Mouse (Mus musculus): ENCODE measurements at regions not wholly inside any gene's neighbourhood (a gene's known extent, or its start where the extent isn't known, plus 50 kb on each side); places are given as distances from the start of the nearest gene placed in this dataset.

DNA sequence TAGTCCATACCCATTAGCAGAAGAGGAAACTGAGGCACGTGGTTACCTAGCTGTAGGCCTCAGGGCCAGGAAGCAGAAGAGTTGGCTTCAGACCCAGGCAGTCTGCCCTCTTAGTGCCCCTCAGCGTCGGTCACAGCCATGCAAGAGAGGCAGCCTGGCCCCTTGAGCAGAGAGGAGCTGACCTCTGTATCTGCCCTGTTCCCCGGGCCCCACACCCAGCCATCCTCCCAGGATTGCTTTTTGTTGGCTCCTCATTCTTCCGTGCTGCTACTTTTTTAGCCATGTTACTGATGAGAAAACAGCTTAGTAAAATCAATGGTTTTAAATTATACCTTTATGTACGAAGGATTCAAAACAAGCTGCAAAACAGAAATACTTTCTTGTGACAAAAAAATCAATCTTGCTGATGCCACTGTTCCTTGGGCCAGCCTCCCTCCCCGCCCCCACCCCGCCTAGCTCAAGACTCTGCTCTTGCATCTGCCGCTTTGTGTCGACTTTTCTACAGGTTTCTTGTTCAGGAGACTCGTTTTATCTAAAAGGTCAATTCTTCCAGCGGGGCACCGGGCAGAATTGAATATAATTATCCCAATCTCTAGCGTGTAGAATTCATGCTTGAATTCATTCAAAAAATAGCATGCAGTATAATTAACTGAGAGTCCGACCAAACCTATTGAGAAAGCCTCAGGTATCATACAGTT is 70.8 kb downstream of the Sall1 start:
- no peak for DNase-seq (ENCODE audit: low spot score in 2 of 2)

DNA sequence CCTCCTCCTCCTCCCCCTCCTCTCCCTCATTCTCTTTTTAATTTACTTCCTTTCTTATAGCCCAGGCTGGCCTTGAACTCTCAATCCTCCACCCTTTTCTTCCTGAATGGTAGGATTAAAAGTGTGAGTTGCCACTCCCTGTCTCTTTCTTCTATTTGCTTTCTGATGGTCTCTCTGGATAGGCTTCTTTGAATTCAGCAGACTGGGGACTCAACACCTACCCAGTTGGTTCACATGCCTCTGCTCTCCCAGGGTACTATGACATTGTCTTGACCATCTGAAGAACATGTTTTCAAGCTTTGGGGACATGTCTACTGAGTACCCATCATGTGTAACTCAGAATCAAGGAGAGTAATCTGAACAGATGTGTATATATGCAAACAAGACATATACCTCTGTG is 85.1 kb downstream of the Sall1 start:
- no peak for DNase-seq (ENCODE audit: low spot score in 2 of 2)

DNA sequence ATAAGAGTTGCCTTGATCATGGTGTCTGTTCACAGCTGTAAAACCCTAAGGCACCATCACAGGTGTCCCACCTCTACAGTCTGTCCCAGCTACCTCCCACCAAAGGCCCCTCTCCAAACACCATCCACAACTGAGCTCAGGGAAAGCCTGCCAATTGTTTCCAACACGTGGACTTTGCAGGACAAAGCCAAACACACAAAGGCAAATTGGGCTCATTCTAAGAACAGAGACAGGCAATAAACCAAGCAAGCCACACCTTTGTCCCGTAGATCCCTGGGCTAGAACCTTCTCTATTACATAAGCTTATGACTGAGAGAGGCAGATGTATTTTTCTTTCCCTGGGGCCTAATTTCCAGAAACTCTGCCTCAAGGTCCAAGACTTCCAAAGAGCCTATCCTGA is 90.8 kb downstream of the Sall1 start:
- no peak for DNase-seq (ENCODE audit: low spot score in 2 of 2)

DNA sequence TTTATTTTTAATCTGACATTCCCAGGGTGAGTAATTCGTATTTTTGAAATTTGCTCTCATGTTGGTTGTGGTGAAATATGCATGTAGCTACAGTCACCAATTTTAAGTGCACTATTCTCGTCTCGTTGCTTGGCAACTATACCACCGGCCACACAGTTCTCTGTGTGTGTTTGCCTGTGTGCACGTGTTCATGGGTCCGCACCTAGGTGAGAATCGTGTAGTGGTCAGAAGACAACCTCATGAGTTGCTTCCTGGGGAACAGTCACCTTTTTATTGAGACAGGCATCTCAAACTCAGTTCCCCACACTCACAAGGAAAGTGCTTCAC is 92.2 kb downstream of the Sall1 start:
- no peak for DNase-seq (ENCODE audit: low spot score in 2 of 2)

DNA sequence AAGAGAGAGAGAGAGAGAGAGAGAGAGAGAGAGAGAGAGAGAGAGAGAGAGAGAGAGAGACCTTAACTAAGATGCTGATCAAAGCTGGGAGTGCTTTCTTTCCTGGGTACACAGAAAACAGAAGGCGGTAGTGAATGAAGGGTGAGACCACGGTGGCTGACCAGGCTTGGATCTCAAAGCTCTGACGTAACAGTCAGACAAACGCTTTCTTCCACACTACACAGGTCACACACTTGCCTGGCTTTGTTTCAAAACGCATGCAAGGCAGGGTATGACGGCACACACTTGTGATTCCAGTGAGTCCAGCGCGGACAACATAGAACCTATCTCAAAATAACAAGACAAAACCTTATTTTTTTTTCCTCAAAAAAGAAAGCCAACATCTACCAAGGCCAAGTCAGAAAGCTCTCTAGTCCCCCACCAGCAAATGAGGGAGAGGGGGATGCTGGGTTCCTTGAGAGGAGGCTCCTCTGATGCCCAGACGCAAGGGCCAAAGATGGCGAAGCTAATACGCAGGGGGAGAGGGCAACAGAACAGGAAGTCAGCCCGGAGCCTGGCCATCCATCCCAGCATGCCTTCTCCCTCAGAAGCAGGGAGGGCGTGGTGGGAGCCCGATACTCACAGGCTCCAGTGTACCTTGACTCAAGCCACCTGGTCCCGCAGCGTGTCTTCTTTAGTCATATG is 92.7 kb downstream of the Sall1 start:
- DNase-seq (ENCODE audit: low spot score in 2 of 2) = no peak

DNA sequence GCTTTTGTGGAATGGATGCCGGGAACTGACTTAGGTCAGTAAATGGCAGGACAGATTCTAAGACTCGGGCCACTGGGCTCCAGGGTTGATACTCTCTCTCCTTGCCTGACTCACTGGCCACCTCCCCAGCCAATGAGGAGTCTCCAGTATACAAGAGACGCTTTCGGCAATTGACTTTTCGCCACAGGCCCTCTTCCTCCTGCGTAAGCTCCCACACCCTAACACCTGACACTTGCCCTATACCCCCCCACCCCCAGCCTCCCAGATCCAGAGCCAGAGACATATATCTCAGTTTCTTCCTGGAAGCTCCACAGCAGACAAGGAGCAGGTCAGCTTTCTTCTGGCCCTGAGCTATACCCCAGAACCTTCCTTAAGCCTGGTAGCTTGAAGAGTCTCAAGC is 94.0 kb downstream of the Sall1 start:
- DNase-seq (ENCODE audit: low spot score in 2 of 2) = no peak

DNA sequence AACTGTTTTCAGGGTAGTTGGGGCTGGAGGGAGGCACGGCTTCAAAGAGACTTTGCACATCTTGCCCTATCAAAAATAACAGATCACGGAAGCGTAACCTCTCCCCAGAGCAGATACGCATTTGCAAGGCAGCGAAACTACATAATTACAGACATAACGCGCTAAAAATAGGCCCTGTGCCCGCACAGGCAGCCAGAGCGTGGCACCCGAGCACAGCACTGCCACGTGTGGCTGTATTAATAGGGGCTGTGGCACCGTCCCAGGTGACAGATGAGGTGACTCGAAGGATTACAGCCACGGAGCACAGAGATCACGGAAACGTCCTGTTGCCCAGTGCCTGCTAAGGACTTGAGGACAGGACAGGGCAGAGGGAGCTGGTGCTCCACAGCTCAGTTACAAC is 95.0 kb downstream of the Sall1 start:
- no peak for DNase-seq (ENCODE audit: low spot score in 2 of 2)

DNA sequence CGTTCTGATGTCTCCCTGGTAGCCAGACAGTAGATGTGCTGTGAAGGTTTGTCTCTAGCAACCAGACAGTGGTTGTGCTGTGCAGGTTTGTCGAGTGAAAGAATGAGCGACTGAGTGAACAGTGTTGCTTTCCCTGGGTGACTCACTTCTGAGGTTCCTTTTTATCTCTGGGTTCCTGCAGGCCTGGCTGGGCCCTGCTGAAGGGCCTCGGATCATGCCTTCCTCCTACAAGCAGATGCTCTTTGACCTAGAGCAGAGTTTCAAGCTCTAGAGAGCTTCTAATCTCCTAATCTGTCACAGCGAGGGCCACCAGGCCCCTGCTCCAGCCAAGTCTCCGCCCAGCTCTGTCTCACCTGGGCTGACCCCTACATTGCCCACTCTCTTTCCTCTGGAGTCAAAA is 95.6 kb downstream of the Sall1 start:
- no peak for DNase-seq (ENCODE audit: low spot score in 2 of 2)

DNA sequence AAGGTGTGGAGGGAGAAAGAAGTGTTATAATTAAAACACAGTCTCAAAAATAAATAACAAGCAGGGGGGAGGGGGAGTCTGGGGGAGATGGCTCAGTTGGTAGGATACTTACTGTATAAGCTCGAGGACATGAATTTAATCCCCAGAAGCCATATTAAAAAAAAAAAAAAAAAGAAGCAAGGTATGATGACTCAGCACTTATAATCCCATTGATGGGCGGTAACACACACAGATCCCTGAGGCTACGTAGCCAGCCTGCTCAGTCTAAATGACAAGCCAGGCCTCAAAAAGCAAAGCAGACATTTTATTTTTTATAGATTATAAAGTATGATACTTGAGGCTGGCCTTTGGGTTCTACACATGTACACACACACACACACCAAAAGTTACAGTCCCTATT is 96.6 kb downstream of the Sall1 start:
- no peak for DNase-seq (ENCODE audit: low spot score in 2 of 2)

DNA sequence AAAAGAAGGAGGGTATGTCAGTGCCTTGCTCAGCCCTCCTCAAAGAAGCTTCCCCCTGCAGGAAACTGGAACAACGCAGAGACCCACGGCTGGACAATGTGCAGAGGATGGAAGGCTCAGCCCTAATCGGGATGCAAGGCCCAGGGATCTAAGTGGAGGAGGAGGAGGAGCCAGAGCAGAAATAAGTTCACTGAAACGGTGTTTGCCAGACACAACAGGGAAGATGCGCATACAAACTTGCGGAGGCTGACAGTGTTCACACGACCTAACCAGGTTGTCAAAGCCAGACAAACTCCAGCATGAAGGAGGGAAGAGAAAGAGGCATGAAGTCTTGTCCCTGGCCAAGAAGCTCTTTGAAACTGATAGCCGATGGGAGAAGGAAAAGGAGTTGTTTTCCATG is 98.3 kb downstream of the Sall1 start:
- DNase-seq (ENCODE audit: low spot score in 2 of 2) = no peak

DNA sequence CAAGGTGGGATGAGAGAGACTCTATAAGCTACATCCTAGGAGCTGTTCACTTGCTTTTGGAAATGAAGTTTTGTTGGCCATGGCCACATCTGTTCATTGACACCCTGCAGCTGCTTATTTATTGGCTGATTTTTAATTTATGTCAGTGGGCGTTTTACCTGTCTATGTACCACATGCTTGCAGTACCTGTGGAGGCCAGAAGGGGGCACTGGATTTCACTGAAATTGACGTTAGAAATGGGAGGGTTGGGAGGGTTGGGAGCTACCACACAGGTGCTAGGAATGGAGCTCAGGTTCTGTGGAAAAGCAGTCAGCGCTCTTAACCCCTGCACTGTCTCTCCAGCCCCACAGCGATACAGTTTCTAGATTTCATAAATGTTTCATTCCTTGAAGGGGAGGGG is 99.9 kb downstream of the Sall1 start:
- peak in 1 of 2 experiments; percentile 30 for DNase-seq (ENCODE audit: low spot score in 2 of 2)

DNA sequence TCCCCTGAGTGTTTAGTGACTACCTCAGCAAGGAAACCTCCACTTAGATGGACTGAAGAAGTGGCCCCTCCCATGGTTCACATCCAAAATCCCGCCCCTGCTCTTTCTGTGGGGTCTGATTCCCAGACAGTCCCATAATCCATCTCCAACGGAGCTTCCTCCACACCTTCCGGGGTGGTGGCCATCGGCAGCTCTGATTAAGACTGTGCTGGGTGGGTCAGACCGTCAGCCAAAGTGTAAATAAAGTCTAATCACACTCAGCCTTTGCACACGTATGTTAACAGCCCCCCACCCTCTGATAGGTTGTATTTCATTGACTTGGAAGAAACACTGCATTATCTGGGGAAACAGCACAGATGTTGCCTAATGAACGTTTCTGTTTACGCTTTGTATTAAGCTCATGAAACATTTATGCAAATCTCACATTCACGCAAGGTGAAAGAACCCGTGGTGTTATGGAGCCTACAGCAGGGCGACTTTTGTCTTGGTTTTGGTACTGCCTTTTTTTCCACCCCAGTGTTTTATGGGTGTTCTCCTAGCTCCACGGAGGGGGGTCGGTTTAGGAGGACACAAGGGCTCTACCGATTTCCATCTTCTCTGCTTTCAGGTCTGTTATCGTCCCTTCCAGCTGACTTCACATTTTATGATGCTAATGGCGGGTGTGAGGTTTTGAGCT is 104.8 kb downstream of the Sall1 start:
- no peak for DNase-seq (ENCODE audit: low spot score in 2 of 2)

DNA sequence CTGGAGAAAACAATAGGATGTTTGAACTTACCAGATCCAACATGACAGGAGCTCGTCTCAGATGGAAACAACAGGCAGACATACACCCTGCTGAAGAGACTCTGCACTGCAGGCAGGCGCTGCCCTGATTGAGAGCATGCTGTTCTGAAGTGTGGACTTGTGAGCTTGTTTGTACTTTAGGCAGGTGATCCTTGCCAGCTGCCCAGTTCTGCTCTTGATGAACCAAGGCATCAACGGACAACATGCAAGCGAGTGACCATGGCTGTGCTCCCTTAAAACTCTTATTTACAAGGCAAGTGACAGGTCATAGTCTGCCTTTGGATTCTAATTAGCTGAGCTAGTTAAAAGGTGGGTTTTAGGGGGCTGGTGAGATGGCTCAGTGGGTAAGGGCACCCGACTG is 109.3 kb downstream of the Sall1 start:
- no peak for DNase-seq (ENCODE audit: low spot score in 2 of 2)

DNA sequence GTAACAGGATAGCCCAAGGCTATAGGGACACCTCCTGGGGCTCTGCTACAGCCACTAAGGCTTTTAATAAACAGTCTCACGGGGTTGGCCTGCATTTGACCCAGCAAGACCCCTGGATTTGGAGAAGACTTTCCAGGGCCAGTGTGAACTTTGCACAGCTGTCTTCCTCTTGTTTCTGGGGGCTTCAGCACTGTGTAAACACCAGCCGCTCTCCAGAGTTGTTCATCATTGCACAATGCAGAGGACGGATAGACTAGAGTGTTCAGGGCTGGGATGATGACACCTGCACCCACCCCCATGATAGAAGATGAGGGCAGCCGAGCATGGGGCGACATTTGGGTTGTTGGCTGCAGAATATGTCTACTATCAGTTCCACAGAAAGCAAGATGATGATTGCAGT is 112.9 kb downstream of the Sall1 start:
- no peak for DNase-seq (ENCODE audit: low spot score in 2 of 2)

DNA sequence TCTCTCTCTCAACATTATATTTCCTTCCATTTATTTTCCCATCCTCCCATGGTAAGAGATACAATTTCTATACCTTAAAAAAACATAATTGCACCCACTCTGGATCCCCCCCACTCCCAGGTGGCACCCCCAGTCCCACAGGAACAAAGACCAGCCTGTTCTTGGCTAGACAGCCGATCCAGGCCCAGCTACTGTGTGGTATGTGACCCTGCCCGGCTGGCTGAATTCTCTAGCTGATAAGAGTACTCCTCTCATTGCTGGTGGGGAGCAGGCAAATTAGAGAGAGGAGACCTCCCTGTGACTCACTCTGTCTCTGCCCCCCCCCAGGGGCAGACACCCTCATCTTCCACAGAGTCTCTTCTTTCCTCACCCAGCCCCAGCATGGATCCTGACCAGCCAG is 113.6 kb downstream of the Sall1 start:
- no peak for DNase-seq (ENCODE audit: low spot score in 2 of 2)

DNA sequence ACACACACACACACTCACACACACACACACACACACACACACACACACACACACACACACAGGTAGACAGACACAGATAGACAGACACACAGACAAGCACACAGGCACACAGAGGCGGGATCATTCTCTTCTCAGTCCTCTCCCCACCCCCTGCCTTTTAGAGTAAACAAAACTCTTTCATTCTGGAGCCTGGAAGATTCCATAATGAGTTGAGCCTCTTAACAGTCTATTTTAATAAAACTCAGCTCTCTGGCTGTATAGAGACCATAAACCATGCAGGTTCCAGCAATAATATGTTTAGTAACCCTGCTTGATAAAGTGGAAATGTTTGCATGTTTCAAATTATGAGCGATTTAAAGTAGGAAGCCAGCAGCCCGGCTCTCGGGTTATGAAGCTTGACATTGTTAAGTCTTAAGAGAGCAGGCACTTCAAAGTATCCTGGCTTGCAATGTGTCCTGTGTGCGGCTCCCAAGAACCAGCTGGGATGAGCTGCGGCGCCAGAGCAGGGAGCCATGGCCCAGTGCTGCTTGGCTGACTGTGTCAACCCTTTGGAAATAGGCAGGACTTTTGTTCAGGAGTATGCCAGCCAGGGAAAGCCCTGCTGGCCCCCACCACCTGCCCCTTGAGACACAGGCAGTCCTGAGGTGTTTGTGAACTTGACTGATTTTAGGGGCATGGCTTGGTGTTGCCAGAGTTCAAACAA is 115.1 kb downstream of the Sall1 start:
- no peak for DNase-seq (ENCODE audit: low spot score in 2 of 2)

DNA sequence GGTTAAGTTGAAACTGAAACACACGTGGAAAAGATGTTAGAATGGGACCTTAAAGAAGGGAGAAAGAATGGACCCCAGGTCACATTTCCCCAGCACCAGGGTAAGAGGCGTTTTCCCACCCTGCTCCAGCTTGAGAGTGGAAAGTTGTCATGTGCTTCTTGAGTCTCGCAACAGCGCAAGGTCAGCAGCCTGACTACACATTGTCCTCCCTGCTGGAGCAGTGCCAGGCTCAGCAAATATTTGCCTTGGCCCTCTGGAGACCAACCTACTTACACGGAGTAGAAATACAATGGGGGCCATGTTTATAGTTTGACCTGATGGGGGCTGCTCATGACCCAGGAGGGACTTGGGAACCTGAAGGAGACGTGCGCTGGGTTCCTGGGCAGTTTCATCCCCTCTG is 121.1 kb downstream of the Sall1 start:
- DNase-seq (ENCODE audit: low spot score in 2 of 2) = peak in 1 of 2 experiments; percentile 15

DNA sequence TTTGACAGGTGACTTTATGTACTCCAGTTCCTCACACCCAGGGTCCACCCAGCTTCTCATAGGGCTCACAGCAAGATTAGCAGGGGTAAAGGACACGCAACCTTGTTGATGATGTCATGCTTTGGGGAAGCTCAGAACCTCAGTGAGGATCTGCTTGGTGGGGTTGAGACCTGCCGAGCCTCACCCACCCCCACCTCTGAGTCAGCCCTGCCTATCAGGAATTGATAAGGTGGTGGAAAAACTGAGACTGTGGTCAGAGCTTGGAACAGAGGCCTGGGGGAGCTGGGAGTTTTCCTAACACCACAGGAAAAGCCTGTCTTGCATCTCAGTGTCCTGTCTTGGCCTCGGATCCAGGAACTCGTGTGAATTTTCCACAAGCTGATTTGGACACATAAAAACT is 122.0 kb downstream of the Sall1 start:
- DNase-seq (ENCODE audit: low spot score in 2 of 2) = no peak

DNA sequence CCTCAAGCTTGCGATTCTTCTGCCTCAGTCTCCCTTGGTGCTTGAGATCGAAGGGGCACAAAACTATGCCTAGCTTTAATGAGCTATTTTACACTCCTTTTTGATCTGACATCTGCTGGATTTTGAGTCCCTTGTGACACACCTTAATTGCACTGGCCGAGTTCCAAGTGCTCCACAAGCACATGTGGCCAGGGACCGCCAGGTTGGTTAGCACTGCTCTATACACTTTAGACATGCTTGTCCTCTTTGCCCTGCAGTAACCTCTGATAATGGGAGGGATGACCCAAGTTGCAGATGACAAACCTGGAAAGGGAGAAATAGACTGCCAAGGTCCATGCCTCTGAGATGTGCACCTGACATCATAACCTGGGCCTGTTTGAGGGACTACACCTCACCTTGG is 124.7 kb downstream of the Sall1 start:
- no peak for DNase-seq (ENCODE audit: low spot score in 2 of 2)

DNA sequence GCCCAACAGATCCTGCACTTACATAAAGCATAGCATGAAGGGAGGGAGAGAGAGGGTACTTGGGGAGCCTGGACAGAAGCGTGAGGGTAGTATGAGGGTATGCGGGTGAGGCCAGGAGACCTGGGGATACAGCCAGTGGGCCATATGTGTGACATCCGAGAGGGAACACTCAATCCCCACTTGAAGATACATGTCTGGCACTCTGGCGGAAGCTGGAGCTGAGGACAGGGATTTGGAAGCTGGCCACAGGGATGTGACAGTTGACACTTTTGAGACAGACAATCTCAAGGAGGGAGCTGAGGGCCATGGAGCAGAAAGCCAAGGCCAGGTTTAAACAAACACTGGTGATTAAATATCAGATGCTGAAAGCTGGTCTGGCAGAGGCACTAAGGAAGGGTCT is 127.9 kb downstream of the Sall1 start:
- DNase-seq (ENCODE audit: low spot score in 2 of 2) = no peak

DNA sequence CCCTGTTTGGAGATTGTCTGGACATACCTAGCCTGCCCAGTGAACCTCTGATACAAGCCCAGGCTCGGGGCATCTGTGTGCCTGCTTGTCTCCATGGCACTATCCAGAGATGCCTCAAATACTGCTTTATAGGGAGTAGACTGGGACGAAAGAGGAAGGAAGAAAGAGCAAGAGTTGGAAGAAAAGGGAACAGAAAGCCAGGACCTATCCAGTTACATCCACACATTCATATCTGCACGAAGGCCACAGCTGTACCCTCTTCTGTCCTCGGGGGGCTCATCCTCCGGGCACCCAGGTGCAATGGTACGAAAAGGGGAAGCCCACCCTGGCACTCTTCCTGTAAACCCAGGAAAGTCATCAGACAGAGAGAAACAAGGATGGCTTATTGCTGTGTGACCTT is 129.3 kb downstream of the Sall1 start:
- DNase-seq (ENCODE audit: low spot score in 2 of 2) = no peak

DNA sequence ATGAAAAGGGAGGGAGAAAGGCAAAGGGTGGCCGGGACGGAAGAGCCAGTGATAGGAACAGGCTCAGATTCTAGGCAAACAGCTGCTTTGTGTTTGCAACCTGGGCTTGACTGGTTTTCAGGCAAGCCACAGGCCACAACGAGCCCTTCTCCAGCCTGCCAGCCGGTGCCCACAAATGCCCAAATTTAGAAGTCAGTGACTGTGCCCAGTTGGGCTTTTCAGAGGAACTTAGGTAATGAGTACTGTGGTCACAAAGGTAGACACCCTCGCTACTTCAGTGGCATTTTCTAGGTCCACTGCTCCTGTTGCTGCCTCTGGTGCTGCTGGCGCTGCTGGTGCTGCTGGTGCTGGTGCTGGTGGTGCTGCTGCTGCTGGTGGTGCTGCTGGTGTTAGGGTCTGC is 129.8 kb downstream of the Sall1 start:
- DNase-seq (ENCODE audit: low spot score in 2 of 2) = no peak

Data from adrenal gland, adult 18-20 months (tissue).